Mouse (Mus musculus): ENCODE results near the gene Pxn. TPM values are rescaled to one million over a fixed set of nuclear protein-coding genes. Genes with fewer than 3 reads are reported as not detected.

Pxn gene
- total RNA-seq, 2 experiments from 2014 or later, result 18.8 to 20.8 TPM

- intact Hi-C loops (cut with DNase I), result no loop called here
- peak in 1 of 2 experiments; percentile 59 for DNase-seq (ENCODE audit: extremely low spot score in 1 of 2, low spot score in 2 of 2)
These were observed 36.3 kb downstream of the Pxn start for GRCm38 (mm10) chr5:115542635-115543384.

DNA sequence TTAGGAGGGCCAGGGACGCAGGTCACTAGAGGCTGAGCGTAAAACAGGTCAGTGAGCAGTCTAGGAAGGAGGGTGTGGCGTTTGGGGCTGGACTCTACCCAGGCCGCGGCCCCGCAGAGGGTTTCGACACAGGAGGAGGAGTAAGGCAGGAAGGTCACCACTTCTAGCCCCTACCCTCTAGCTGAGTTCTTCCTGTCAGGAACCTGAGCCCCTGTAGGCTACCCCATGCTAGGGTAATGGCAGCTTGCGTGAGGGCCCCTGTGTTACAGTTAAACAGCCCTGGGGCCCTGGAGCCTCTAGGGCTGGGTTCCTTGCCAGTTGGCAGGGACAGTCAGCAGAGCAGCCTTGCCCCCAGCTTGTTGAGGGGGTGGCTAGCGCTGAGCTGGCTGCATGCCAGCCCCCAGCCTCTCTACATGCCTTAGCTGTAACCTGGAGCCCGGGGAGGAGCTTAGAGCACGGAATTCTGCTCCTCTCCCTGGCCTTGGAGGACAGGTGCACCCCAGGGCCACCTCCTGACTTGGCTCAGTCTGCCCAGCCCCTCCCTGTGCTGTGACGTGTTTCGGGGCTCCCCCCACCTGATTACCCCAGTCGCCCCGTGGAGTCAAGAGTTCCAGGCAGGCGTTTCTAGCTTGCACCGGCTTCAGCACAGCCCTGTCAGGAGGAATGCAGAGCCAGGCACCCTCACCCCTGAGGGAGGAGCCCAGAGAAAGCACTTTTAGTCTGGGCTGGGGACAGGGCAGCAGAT lies 37.2 kb downstream of the Pxn start:
- intact Hi-C loops (cut with DNase I), result no loop called here
- peak; percentile 38 to 82 for DNase-seq (ENCODE audit: extremely low spot score in 1 of 2, low spot score in 2 of 2)

DNA sequence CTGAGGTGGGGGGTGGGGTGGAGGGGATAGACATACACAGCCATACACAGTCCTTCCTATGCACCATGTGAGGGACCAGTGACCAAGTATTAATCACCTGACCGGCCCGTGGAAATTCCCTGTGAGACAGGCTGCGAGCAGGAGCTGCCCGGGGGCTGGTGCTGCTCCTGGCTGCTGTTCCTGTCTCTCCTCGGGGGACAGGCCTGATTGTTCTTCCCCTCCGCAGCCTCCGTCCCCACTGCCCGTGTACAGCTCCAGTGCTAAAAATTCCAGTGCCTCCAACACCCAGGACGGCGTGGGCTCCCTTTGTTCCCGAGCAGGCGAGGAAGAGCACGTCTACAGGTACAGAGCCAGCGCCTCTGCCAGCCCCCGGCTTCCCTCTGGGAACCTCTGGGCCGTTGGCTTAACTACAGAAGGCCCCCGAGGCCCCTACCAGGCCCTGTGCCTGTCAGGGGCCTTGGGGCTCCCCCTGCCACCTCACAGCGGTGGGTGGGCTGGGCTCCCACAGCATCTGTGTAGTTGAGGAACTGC lies 38.2 kb downstream of the Pxn start:
- intact Hi-C loops (cut with DNase I), result no loop called here
- no peak for DNase-seq (ENCODE audit: extremely low spot score in 1 of 2, low spot score in 2 of 2)

- intact Hi-C loops (cut with DNase I), result no loop called here
- DNase-seq (ENCODE audit: extremely low spot score in 1 of 2, low spot score in 2 of 2), result no peak
These were observed 39.2 kb downstream of the Pxn start for GRCm38 (mm10) chr5:115545636-115546035.

DNA sequence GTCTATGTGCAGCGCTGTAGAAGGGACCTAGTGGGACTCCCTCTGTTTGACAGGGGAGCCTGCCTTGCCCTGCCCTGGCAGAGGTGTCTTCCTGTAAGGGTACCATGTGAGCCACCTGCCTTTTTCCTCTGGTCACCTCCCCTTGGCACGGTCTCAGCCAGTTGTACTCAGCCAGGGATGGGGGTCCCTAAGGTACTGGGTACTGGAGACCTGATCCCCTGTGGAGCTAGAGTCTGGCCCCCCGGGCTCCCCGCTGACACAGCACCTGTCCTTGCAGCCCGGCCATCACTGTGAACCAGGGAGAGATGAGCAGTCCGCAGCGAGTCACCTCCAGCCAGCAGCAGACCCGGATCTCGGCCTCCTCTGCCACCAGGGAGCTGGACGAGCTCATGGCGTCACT lies 40.1 kb downstream of the Pxn start:
- no peak for DNase-seq (ENCODE audit: extremely low spot score in 1 of 2, low spot score in 2 of 2)
- intact Hi-C loops (cut with DNase I), result no loop called here

DNA sequence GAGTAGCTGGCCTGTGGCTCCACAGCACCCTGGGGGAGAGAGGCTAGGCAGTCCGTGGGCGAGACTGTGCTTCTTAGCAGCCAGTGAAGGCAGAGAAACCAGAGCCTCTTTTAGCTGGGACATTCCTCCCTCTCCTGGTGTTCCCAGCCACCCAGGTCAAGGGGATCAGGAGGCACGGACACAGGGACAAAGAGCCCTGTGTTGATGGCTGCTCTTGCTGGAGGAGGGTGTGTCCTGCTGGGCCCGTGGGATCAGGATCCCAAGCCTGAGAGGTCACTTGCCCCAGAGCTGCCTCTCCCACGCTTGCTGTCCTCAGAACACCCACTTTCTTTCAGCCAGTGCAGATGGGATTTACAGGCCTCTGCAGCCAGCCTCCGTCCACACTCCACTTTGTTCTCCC lies 40.5 kb downstream of the Pxn start:
- intact Hi-C loops (cut with DNase I), result no loop called here
- no peak for DNase-seq (ENCODE audit: extremely low spot score in 1 of 2, low spot score in 2 of 2)

GRCm38 (mm10) chr5:115547421-115547820 lies 40.9 kb downstream of the Pxn start:
- intact Hi-C loops (cut with DNase I), result no loop called here
- no peak for DNase-seq (ENCODE audit: extremely low spot score in 1 of 2, low spot score in 2 of 2)

GRCm38 (mm10) chr5:115548501-115549285 lies 42.2 kb downstream of the Pxn start:
- peak in 1 of 2 experiments; percentile 23 for DNase-seq (ENCODE audit: extremely low spot score in 1 of 2, low spot score in 2 of 2)
- intact Hi-C loops (cut with DNase I), result no loop called here

GRCm38 (mm10) chr5:115550482-115551005 lies 44.1 kb downstream of the Pxn start:
- peak in 1 of 2 experiments; percentile 31 for DNase-seq (ENCODE audit: extremely low spot score in 1 of 2, low spot score in 2 of 2)
- intact Hi-C loops (cut with DNase I), result no loop called here

DNA sequence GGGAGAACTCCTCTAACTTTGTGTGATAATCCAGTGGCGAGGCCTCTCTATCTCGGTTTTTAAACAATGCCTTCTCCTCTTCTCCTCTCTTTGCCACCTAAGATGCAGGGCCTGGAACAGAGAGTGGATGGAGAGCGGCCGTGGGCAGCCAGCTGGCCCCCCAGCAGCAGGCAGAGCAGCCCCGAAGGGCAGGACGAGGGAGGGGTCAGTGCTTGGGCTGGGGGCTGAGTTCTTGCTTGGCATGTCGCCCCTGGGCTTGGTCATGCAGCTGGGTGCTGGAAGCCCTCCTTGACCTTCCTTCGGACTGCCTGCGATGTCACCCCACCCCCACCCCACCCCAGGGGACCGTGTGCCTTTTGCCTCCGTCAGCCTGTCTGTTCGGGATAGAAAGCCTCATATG lies 44.9 kb downstream of the Pxn start:
- DNase-seq (ENCODE audit: extremely low spot score in 1 of 2, low spot score in 2 of 2), result peak in 1 of 2 experiments; percentile 34
- intact Hi-C loops (cut with DNase I), result no loop called here

- no peak for DNase-seq (ENCODE audit: extremely low spot score in 1 of 2, low spot score in 2 of 2)
- intact Hi-C loops (cut with DNase I), result no loop called here
These were observed 45.3 kb downstream of the Pxn start for GRCm38 (mm10) chr5:115551799-115552198.

- peak in 1 of 2 experiments; percentile 20 for DNase-seq (ENCODE audit: extremely low spot score in 1 of 2, low spot score in 2 of 2)
- intact Hi-C loops (cut with DNase I), result no loop called here
These were observed 47.4 kb downstream of the Pxn start for GRCm38 (mm10) chr5:115553801-115554420.

- intact Hi-C loops (cut with DNase I), result loop anchor here (5.0 kb wide), 1 partner anchor 47 kb away; the partner anchor contains the start of gene Pxn
- no peak for DNase-seq (ENCODE audit: extremely low spot score in 1 of 2, low spot score in 2 of 2)
These were observed 48.2 kb downstream of the Pxn start for GRCm38 (mm10) chr5:115554536-115555291.

- intact Hi-C loops (cut with DNase I), result loop anchor here (5.0 kb wide), 1 partner anchor 49 kb away; the partner anchor contains the start of gene Pxn
- peak; percentile 71 to 78 for DNase-seq (ENCODE audit: extremely low spot score in 1 of 2, low spot score in 2 of 2)
These were observed 49.7 kb downstream of the Pxn start for GRCm38 (mm10) chr5:115556217-115556616.

- intact Hi-C loops (cut with DNase I), result loop anchor here (5.0 kb wide), 1 partner anchor 51 kb away; the partner anchor contains the start of gene Pxn
- peak in 1 of 2 experiments; percentile 23 for DNase-seq (ENCODE audit: extremely low spot score in 1 of 2, low spot score in 2 of 2)
These were observed 51.8 kb downstream of the Pxn start for GRCm38 (mm10) chr5:115558182-115558794.

GRCm38 (mm10) chr5:115559237-115560101 lies 53.0 kb downstream of the Pxn start, which contains the start of gene Rplp0:
Gene Rplp0, plus strand, starts transcription at chr5:115559467.
- peak; percentile 98 to 100 for DNase-seq (ENCODE audit: extremely low spot score in 1 of 2, low spot score in 2 of 2)
- intact Hi-C loops (cut with DNase I), result loop anchor here (5.0 kb wide), 1 partner anchor 52 kb away; the partner anchor contains the start of gene Pxn

Data from left cerebral cortex, postnatal 10 days (tissue).